In genomic region chr13:118552029-118552428, GRCm38 (mm10) we compare ENCODE assay signal across 21 mouse cellular contexts.
"Had no signal": no experiment of that assay in that cellular context is flagged by ENCODE, and none has a peak within 500 bp of the region (broad histone marks: within the 10 kb centered on the region; RNA-seq: fewer than 3 reads in every experiment).

No protein-coding gene starts in this region.

- H3K9ac ChIP-seq: liver, embryonic 12.5 days; liver, embryonic 15.5 days; midbrain, embryonic 12.5 days; midbrain, embryonic 15.5 days; neural tube, embryonic 13.5 days had no signal

- ATAC-seq: intestine, embryonic 16.5 days; liver, embryonic 12.5 days; lung, postnatal 0 days; midbrain, embryonic 15.5 days had no signal

- H3K27me3 ChIP-seq: liver, embryonic 12.5 days; liver, embryonic 15.5 days; midbrain, embryonic 12.5 days; midbrain, embryonic 15.5 days; neural tube, embryonic 13.5 days had no signal

- H3K4me2 ChIP-seq: liver, embryonic 12.5 days; liver, embryonic 15.5 days; midbrain, embryonic 12.5 days; midbrain, embryonic 15.5 days; neural tube, embryonic 13.5 days had no signal

- H3K4me3 ChIP-seq: liver, embryonic 12.5 days; liver, embryonic 15.5 days; midbrain, embryonic 12.5 days; midbrain, embryonic 15.5 days; neural tube, embryonic 13.5 days had no signal

- H3K27ac ChIP-seq: liver, embryonic 12.5 days; liver, embryonic 15.5 days; macrophage; midbrain, embryonic 12.5 days; midbrain, embryonic 15.5 days; neural tube, embryonic 13.5 days; stomach, postnatal 0 days had no signal

- H3K9me3 ChIP-seq: liver, embryonic 12.5 days; liver, embryonic 15.5 days; midbrain, embryonic 12.5 days; midbrain, embryonic 15.5 days; neural tube, embryonic 13.5 days had no signal

- H3K4me1 ChIP-seq: liver, embryonic 12.5 days; liver, embryonic 15.5 days; midbrain, embryonic 12.5 days; midbrain, embryonic 15.5 days; neural tube, embryonic 13.5 days had no signal

- DNase-seq: kidney, adult 18-20 months; kidney, adult 9 months; kidney, postnatal 14 days; kidney, postnatal 4 days; layer of hippocampus, adult 9-11 months; liver; lung, adult 2 months; right cerebral cortex, postnatal 14 days; right cerebral cortex, postnatal 4 days; thymus, adult 2 months; thymus, postnatal 14 days; thymus, postnatal 4 days had no signal

- H3K36me3 ChIP-seq: liver, embryonic 12.5 days; liver, embryonic 15.5 days; midbrain, embryonic 12.5 days; midbrain, embryonic 15.5 days; neural tube, embryonic 13.5 days had no signal
